Mouse (Mus musculus) liver, adult 2 months (tissue): ENCODE measurements at regions not wholly inside any gene's neighbourhood (a gene's known extent, or its start where the extent isn't known, plus 50 kb on each side); places are given as distances from the start of the nearest gene placed in this dataset.

ENCODE experiments used
- DNase-seq: peaks from one replicate; pipeline ENCODE4 v3.0.0-alpha.2; 2011; ENCODE audit warnings: low read depth, low spot score; ENCODE audit errors: extremely low read depth
- H3K27ac ChIP-seq: fragments of 200-500 bp; replicated peaks from 2 replicates; pipeline ENCODE4 v1.5.1; 2012; ENCODE audit warnings: low read depth, mild to moderate bottlenecking, control low read depth, inconsistent platforms, low read length; ENCODE audit not compliant: insufficient read depth
- H3K27me3 ChIP-seq: fragments of 200-500 bp; 2 replicates; pipeline ENCODE4 v1.6.1; 2012; ENCODE audit warnings: mild to moderate bottlenecking, moderate library complexity, low read length, inconsistent platforms; ENCODE audit not compliant: control insufficient read depth, insufficient read depth
- H3K36me3 ChIP-seq: fragments of 200-500 bp; 2 replicates; pipeline ENCODE4 v1.6.1; 2012; ENCODE audit warnings: low read length, inconsistent platforms; ENCODE audit not compliant: control insufficient read depth, insufficient read depth
- H3K4me1 ChIP-seq: fragments of 200-500 bp; 2 replicates; pipeline ENCODE4 v1.6.1; 2011; ENCODE audit warnings: low read length; ENCODE audit not compliant: control insufficient read depth, insufficient read depth
- H3K4me3 ChIP-seq: fragments of 200-500 bp; 2 replicates; pipeline ENCODE4 v1.5.1; 2011; ENCODE audit warnings: low read depth, mild to moderate bottlenecking, control low read depth, low read length, moderate library complexity; ENCODE audit not compliant: insufficient read depth
- H3K79me2 ChIP-seq: fragments of 200-500 bp; 2 replicates; pipeline ENCODE4 v1.6.1; 2012; ENCODE audit warnings: inconsistent platforms, mild to moderate bottlenecking, low read length, moderate library complexity; ENCODE audit not compliant: control insufficient read depth, insufficient read depth
- H3K9ac ChIP-seq: fragments of 200-500 bp; 2 replicates; pipeline ENCODE4 v1.6.1; 2012; ENCODE audit warnings: low read depth, mild to moderate bottlenecking, control low read depth, inconsistent platforms, low read length
- CTCF ChIP-seq: fragments of 200-500 bp; IDR thresholded peaks from 2 replicates; pipeline ENCODE4 v1.5.1; 2011; ENCODE audit warnings: low read depth, low read length, control low read depth
- POLR2A ChIP-seq: fragments of 200-500 bp; IDR thresholded peaks from 2 replicates; pipeline ENCODE4 v1.6.1; 2011; ENCODE audit warnings: low read length, control low read depth; ENCODE audit not compliant: insufficient read depth; ENCODE audit errors: extremely low read depth
- WGBS: fragments of 180-500 bp; shearing (Covaris S2); methylation state at CpG from one replicate; pipeline ENCODE4 v1.1.7; 2018; 5-methylcytosine and 5-hydroxymethylcytosine counted together

DNA sequence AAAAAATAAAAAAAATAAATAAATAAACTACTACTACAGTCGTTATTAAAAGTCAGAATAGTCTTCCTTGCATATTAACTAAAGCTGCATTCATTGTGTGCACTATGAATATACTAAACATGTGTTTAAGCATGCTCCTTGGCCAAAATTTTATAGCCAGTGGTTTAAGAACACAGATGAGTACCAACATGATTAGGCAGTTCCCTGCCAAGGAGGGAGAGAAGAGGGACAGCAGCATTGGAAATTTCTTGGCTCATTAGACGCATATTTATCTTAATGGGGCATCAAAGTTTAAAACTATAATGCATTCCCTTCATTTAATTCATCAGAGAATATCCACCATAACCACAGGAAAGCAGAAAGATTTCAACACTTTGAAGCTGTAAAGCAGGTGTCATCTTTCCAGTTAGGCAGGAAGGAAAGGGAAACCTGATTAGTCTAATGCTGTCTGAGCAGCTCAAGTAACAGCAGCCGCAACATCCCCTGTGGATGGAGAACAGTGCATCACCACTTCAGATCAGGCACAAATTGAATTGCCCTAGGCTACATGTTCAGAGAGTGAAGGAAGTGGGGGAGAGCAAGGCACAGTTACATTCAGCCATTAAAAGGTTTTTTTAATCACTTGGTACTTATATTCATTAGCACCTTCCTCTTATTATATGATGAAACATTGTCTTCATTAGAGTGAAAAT, 248.3 kb upstream of the Tmeff2 start:
- H3K36me3 ChIP-seq: no peaks in the 10 kb centered on the region
- H3K4me1 ChIP-seq: no peaks in the 10 kb centered on the region
- no peak overlapping the region for H3K9ac ChIP-seq
- H3K4me3 ChIP-seq: no peak overlapping the region
- 79% methylated on average over 3 of the region's 3 CpGs for WGBS
- no peak overlapping the region for H3K27ac ChIP-seq
- DNase-seq: no peak
- no peaks in the 10 kb centered on the region for H3K27me3 ChIP-seq
- H3K79me2 ChIP-seq: no peaks in the 10 kb centered on the region
- TF ChIP-seq CTCF (no peak), POLR2A (no peak)

DNA sequence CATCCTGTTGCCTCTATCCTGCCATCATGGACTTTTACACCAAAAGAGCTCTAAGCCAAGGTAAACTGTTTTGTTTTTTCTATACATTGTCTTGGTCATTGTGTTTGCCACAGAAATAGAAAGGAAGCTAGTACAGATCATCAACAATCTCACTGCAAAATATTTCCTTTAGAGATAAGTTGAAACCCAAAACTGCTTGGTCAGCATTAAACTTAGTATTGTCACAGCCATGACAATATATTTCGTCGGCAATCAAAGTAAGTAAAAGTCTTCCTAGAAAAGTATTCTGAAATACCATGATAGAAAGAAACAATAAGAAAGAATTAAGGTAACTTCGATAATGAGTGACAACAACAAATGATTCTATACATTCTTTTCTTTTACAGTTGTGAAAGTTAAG, 235.3 kb upstream of the Tmeff2 start:
- DNase-seq: no peak
- no peaks in the 10 kb centered on the region for H3K36me3 ChIP-seq
- TF ChIP-seq POLR2A (no peak), CTCF (no peak)
- no peak overlapping the region for H3K27ac ChIP-seq
- H3K79me2 ChIP-seq: no peaks in the 10 kb centered on the region
- no peak overlapping the region for H3K4me3 ChIP-seq
- no peaks in the 10 kb centered on the region for H3K27me3 ChIP-seq
- WGBS: 81% methylated on average over 3 of the region's 3 CpGs
- H3K4me1 ChIP-seq: no peaks in the 10 kb centered on the region
- H3K9ac ChIP-seq: no peak overlapping the region

DNA sequence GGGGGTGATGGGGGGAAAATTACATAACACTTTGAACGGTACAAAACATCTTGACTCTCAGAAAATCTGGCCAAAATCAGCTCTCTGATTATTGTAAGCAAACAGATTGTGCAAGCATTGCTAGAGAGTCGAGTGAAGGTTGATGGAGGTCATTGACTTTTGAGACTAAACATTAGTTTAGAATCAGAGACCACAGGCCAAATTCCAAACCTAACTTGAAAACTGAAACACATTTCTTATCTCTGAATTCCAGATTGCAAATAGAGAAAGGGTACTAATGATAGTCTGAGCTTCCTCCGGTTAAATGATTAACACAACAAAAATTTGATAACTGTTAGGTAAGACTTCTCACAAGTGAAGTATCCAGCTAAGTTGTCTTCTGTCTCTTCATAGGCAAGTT, 217.5 kb upstream of the Tmeff2 start:
- Histone ChIP-seq H3K36me3 (no peaks in the 10 kb centered on the region), H3K9ac (no peak overlapping the region), H3K79me2 (no peaks in the 10 kb centered on the region), H3K27ac (no peak overlapping the region), H3K27me3 (no peaks in the 10 kb centered on the region), H3K4me3 (no peak overlapping the region), H3K4me1 (peaks cover 4% of the 10 kb centered on the region; the same call in 1 of the 2 replicates)
- peak; percentile 100 for DNase-seq
- no peak for TF ChIP-seq POLR2A
- TF ChIP-seq CTCF: no peak
- 15% methylated on average over 3 of the region's 3 CpGs for WGBS

DNA sequence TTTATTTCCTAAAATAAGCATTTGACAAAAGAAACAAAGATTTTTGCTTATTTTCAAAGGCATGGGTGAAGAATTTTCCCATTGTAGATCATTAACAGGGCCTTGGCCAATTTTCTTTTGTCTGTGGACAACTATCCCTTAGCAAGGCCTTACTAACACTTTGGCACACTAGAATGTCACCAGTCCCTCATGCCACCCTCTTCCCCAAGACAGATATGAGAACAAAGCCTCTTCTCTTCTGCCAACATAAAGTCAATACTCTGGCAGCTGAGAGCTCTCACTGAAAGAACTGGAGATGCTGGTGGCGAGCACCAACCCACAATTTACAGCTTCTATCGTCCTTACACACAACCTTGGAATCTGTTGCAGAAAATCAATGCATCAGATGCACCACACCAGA, 215.1 kb upstream of the Tmeff2 start:
- 5% methylated on average over 2 of the region's 2 CpGs for WGBS
- no peaks in the 10 kb centered on the region for H3K36me3 ChIP-seq
- peak; percentile 63 for DNase-seq
- H3K27ac ChIP-seq: no peak overlapping the region
- H3K4me1 ChIP-seq: peaks cover 4% of the 10 kb centered on the region; the same call in 1 of the 2 replicates
- H3K9ac ChIP-seq: no peak overlapping the region
- no peaks in the 10 kb centered on the region for H3K79me2 ChIP-seq
- TF ChIP-seq POLR2A (no peak), CTCF (no peak)
- no peak overlapping the region for H3K4me3 ChIP-seq
- no peaks in the 10 kb centered on the region for H3K27me3 ChIP-seq

DNA sequence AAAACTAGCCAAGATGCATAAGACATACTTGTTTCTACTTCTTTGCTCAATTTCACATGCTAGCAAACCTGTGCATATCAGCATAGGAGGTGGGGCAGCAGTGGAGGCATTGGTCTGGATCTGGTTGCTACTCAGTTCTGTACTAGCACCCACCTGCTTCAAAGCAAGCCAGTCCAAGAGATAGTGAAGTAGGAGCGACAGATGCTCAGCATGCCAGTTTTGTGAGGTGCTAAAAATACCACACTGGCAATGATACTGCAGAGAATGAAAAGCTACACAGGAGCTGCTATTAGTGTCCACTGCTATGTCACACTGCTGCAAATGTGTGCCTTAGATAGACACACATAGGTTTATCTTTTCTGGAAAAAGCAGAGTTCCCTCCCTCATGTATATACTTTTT, 203.5 kb upstream of the Tmeff2 start:
- Histone ChIP-seq H3K4me1 (no peaks in the 10 kb centered on the region), H3K79me2 (no peaks in the 10 kb centered on the region), H3K27me3 (no peaks in the 10 kb centered on the region), H3K36me3 (no peaks in the 10 kb centered on the region), H3K9ac (no peak overlapping the region), H3K27ac (no peak overlapping the region), H3K4me3 (no peak overlapping the region)
- no peak for DNase-seq
- WGBS: 95% methylated on average over 1 of the region's 1 CpGs
- TF ChIP-seq POLR2A: no peak
- TF ChIP-seq CTCF: no peak
